Mouse (Mus musculus): ENCODE data around the gene Sema4g. TPM values are rescaled to one million over a fixed set of nuclear protein-coding genes. Genes with fewer than 3 reads are reported as not detected.

The Sema4g gene
- polyA plus RNA-seq, 1 experiment from 2014 or later: 3.2 TPM

- H3K4me1 ChIP-seq (replicated peaks; ENCODE audit: insufficient read depth, low read length): 0 out of 2 replicates have a peak, but pooled peaks cover 17% of the 10 kb centered on the region
- H3K36me3 ChIP-seq (ENCODE audit: insufficient read depth, low read length): no peaks in the 10 kb centered on the region
- no peak overlapping the region for H3K27ac ChIP-seq
- H3K9me3 ChIP-seq (replicated peaks; ENCODE audit: low read length): no peaks in the 10 kb centered on the region
- no peaks in the 10 kb centered on the region for H3K27me3 ChIP-seq (ENCODE audit: insufficient read depth, low read length)
- DNase-seq (ENCODE audit: low spot score) (no peak), ATAC-seq (replicated peaks; ENCODE audit: low FRiP score, low read depth) (no peak)
- H3K9ac ChIP-seq (ENCODE audit: low read depth, low read length): no peak overlapping the region
- TF ChIP-seq CTCF (IDR thresholded peaks at IDR 0.05; ENCODE audit: low read depth): no peak
- WGBS: 59% methylated on average over 6 of the region's 6 CpGs
- no peak overlapping the region for H3K4me3 ChIP-seq (replicated peaks; ENCODE audit: low read depth, low read length)
- no peak overlapping the region for H3K4me2 ChIP-seq (ENCODE audit: low read length)
Measured at GRCm38 (mm10) chr19:44987851-44988250, 1.1 kb upstream of the Sema4g start.

GRCm38 (mm10) chr19:44988321-44988720 is 580 bp upstream of the Sema4g start:
- no peak for DNase-seq (ENCODE audit: low spot score)
- WGBS: 26% methylated on average over 9 of the region's 9 CpGs
- 0 out of 2 replicates have a peak, but pooled peaks cover 17% of the 10 kb centered on the region for H3K4me1 ChIP-seq (replicated peaks; ENCODE audit: insufficient read depth, low read length)
- no peaks in the 10 kb centered on the region for H3K9me3 ChIP-seq (replicated peaks; ENCODE audit: low read length)
- peak overlapping the region; percentile 97 for H3K4me2 ChIP-seq (ENCODE audit: low read length)
- ATAC-seq (replicated peaks; ENCODE audit: low FRiP score, low read depth): no peak
- TF ChIP-seq CTCF (IDR thresholded peaks at IDR 0.05; ENCODE audit: low read depth): no peak
- no peaks in the 10 kb centered on the region for H3K36me3 ChIP-seq (ENCODE audit: insufficient read depth, low read length)
- no peak overlapping the region for H3K27ac ChIP-seq
- no peaks in the 10 kb centered on the region for H3K27me3 ChIP-seq (ENCODE audit: insufficient read depth, low read length)
- peak overlapping the region; percentile 64 for H3K4me3 ChIP-seq (replicated peaks; ENCODE audit: low read depth, low read length)
- 0 out of 2 replicates have a peak overlapping the region, but pooled peaks have one; percentile 73 for H3K9ac ChIP-seq (ENCODE audit: low read depth, low read length)

GRCm38 (mm10) chr19:44989567-44990495 is 930 bp downstream of the Sema4g start:
- peak overlapping the region; percentile 97 for H3K4me2 ChIP-seq (ENCODE audit: low read length)
- H3K27ac ChIP-seq: peak overlapping the region; percentile 44; the same call in 1 of the 2 replicates
- peak; percentile 46 for DNase-seq (ENCODE audit: low spot score)
- H3K27me3 ChIP-seq (ENCODE audit: insufficient read depth, low read length): no peaks in the 10 kb centered on the region
- 0 out of 2 replicates have a peak, but pooled peaks cover 17% of the 10 kb centered on the region for H3K4me1 ChIP-seq (replicated peaks; ENCODE audit: insufficient read depth, low read length)
- H3K36me3 ChIP-seq (ENCODE audit: insufficient read depth, low read length): 0 out of 2 replicates have a peak, but pooled peaks cover 3% of the 10 kb centered on the region
- peak overlapping the region; percentile 73 for H3K9ac ChIP-seq (ENCODE audit: low read depth, low read length)
- H3K4me3 ChIP-seq (replicated peaks; ENCODE audit: low read depth, low read length): peak overlapping the region; percentile 64
- TF ChIP-seq CTCF (IDR thresholded peaks at IDR 0.05; ENCODE audit: low read depth): no peak
- 0 out of 2 replicates have a peak, but pooled peaks have one; percentile 7 for ATAC-seq (replicated peaks; ENCODE audit: low FRiP score, low read depth)
- 6% methylated on average over 22 of the region's 22 CpGs for WGBS
- no peaks in the 10 kb centered on the region for H3K9me3 ChIP-seq (replicated peaks; ENCODE audit: low read length)

- Histone ChIP-seq H3K4me3 (replicated peaks; ENCODE audit: low read depth, low read length) (no peak overlapping the region), H3K27ac (0 out of 2 replicates have a peak overlapping the region, but pooled peaks have one; percentile 28)
- DNase-seq (ENCODE audit: low spot score): peak; percentile 38
Measured at GRCm38 (mm10) chr19:44991031-44991430, 2.1 kb downstream of the Sema4g start.

GRCm38 (mm10) chr19:44992246-44992645 is 3.3 kb downstream of the Sema4g start:
- TF ChIP-seq CTCF (IDR thresholded peaks at IDR 0.05; ENCODE audit: low read depth): no peak
- ATAC-seq (replicated peaks; ENCODE audit: low FRiP score, low read depth) (no peak), DNase-seq (ENCODE audit: low spot score) (no peak)
- Histone ChIP-seq H3K4me2 (ENCODE audit: low read length) (no peak overlapping the region), H3K4me3 (replicated peaks; ENCODE audit: low read depth, low read length) (no peak overlapping the region), H3K27me3 (ENCODE audit: insufficient read depth, low read length) (no peaks in the 10 kb centered on the region), H3K9me3 (replicated peaks; ENCODE audit: low read length) (no peaks in the 10 kb centered on the region), H3K9ac (ENCODE audit: low read depth, low read length) (no peak overlapping the region), H3K4me1 (replicated peaks; ENCODE audit: insufficient read depth, low read length) (0 out of 2 replicates have a peak, but pooled peaks cover 17% of the 10 kb centered on the region), H3K27ac (no peak overlapping the region), H3K36me3 (ENCODE audit: insufficient read depth, low read length) (0 out of 2 replicates have a peak, but pooled peaks cover 3% of the 10 kb centered on the region)
- 36% methylated on average over 7 of the region's 7 CpGs for WGBS

More at GRCm38 (mm10) chr19:44991031-44991430, 2.1 kb downstream of the Sema4g start:
- TF ChIP-seq CTCF (IDR thresholded peaks at IDR 0.05; ENCODE audit: low read depth): no peak
- Histone ChIP-seq H3K9ac (ENCODE audit: low read depth, low read length) (no peak overlapping the region), H3K27me3 (ENCODE audit: insufficient read depth, low read length) (no peaks in the 10 kb centered on the region), H3K9me3 (replicated peaks; ENCODE audit: low read length) (no peaks in the 10 kb centered on the region), H3K4me2 (ENCODE audit: low read length) (no peak overlapping the region), H3K36me3 (ENCODE audit: insufficient read depth, low read length) (0 out of 2 replicates have a peak, but pooled peaks cover 3% of the 10 kb centered on the region), H3K4me1 (replicated peaks; ENCODE audit: insufficient read depth, low read length) (0 out of 2 replicates have a peak, but pooled peaks cover 17% of the 10 kb centered on the region)
- 68% methylated on average over 8 of the region's 8 CpGs for WGBS
- ATAC-seq (replicated peaks; ENCODE audit: low FRiP score, low read depth): 0 out of 2 replicates have a peak, but pooled peaks have one; percentile 27

DNA sequence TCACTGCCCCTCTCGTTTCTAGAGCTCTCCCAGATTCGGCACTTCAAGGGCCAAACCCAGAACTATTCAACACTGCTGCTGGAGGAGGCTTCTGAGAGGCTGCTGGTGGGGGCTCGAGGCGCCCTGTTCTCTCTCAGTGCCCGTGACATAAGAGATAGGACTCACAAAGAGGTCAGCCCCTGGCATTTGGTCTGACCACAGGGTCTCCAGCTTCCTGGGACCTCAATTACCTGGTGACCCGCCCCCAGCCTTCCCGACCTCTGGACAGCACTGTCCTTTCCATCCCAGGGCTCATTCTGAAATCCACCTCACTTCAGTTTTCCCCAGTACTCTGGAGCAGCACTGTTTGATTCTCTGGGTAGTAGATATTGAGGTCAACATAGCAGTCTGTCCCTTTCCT is 3.8 kb downstream of the Sema4g start:
- Histone ChIP-seq H3K4me2 (ENCODE audit: low read length) (no peak overlapping the region), H3K9me3 (replicated peaks; ENCODE audit: low read length) (no peaks in the 10 kb centered on the region), H3K27me3 (ENCODE audit: insufficient read depth, low read length) (no peaks in the 10 kb centered on the region), H3K36me3 (ENCODE audit: insufficient read depth, low read length) (0 out of 2 replicates have a peak, but pooled peaks cover 3% of the 10 kb centered on the region), H3K4me1 (replicated peaks; ENCODE audit: insufficient read depth, low read length) (0 out of 2 replicates have a peak, but pooled peaks cover 17% of the 10 kb centered on the region), H3K9ac (ENCODE audit: low read depth, low read length) (no peak overlapping the region), H3K4me3 (replicated peaks; ENCODE audit: low read depth, low read length) (no peak overlapping the region), H3K27ac (no peak overlapping the region)
- DNase-seq (ENCODE audit: low spot score): no peak
- TF ChIP-seq CTCF (IDR thresholded peaks at IDR 0.05; ENCODE audit: low read depth): no peak
- 55% methylated on average over 7 of the region's 7 CpGs for WGBS
- ATAC-seq (replicated peaks; ENCODE audit: low FRiP score, low read depth): no peak
